Comparison of ENCODE assay signal across 13 mouse cellular contexts in the genomic region with DNA sequence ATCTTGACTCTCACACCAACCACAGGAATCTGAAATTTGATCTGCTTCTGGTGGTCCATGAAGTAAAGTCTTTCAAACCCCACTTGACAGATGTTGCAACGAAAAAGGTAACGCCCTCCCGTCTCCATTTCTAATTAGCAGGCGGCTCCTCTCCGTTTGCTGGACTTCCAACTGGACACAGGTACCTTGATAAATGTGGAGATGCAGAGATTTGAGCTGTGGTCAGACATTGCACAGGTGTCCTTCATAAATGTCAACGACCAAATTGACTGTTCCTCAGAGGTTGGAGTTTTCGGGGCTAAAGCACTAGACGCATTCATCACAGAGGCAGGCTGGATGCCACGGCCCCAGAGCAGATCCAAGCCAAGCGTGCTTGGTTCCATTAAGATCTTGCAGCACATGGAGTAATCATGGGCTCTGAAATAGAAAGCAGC. TPM values are rescaled to one million over a fixed set of nuclear protein-coding genes. Genes with fewer than 3 reads are reported as not detected.
A peak's percentile ranks its signal among the peaks of the same experiment; 100 is the strongest.
DNase-seq lines count a peak whose midpoint lies in the region; ATAC-seq and TF ChIP-seq lines count a peak whose summit lies in the region.
"Had no signal": no experiment of that assay in that cellular context is flagged by ENCODE, and none has a peak within 500 bp of the region (broad histone marks: within the 10 kb centered on the region; RNA-seq: fewer than 3 reads in every experiment).

No protein-coding gene starts in this region.

- no peak for DNase-seq in kidney, adult 18-20 months
- DNase-seq in embryo, embryonic 10 days (ENCODE audit: low spot score), result peak; percentile 57
- DNase-seq in embryo, embryonic 9.5 days (ENCODE audit: extremely low spot score), result peak; percentile 25
- peak; percentile 70 for DNase-seq in limb, embryonic 11.5 days (ENCODE audit: low spot score)
- no peak for DNase-seq in cerebellum, adult 9-11 months
- DNase-seq in layer of hippocampus, adult 2 months (ENCODE audit: low spot score in 2 of 2), result no peak
- DNase-seq: cerebellum, adult 9-10 months; layer of hippocampus, adult 9-11 months; thymus, adult 18-20 months had no signal

- no peaks in the 10 kb centered on the region for H3K36me3 ChIP-seq in kidney, embryonic 14.5 days (ENCODE audit: control insufficient read depth, insufficient read depth, low read length)
- no peaks in the 10 kb centered on the region for H3K36me3 ChIP-seq in limb, embryonic 11.5 days (ENCODE audit: control insufficient read depth, insufficient read depth, low read length)
- H3K36me3 ChIP-seq: liver, embryonic 15.5 days; midbrain, embryonic 12.5 days had no signal

- WGBS in kidney, embryonic 14.5 days, result 21% methylated on average over 10 of the region's 10 CpGs
- 11% methylated on average over 10 of the region's 10 CpGs for WGBS in limb, embryonic 11.5 days

- H3K4me2 ChIP-seq in kidney, embryonic 14.5 days (replicated peaks; ENCODE audit: low read depth, low read length), result peak overlapping the region; percentile 32
- peak overlapping the region; percentile 27 for H3K4me2 ChIP-seq in limb, embryonic 11.5 days (ENCODE audit: low read depth, severe bottlenecking)
- H3K4me2 ChIP-seq: forebrain, embryonic 13.5 days; liver, embryonic 15.5 days; midbrain, embryonic 12.5 days had no signal

- no peak for ATAC-seq in kidney, embryonic 14.5 days (ENCODE audit: low FRiP score, low TSS enrichment)
- ATAC-seq in limb, embryonic 11.5 days (ENCODE audit: insufficient number of reproducible peaks, low FRiP score, low TSS enrichment, low read depth), result peak; percentile 70; the same call in 1 of the 2 replicates
- ATAC-seq: forebrain, embryonic 13.5 days had no signal

- no peak overlapping the region for H3K27ac ChIP-seq in kidney, embryonic 14.5 days (ENCODE audit: low read depth, low read length)
- peak overlapping the region; percentile 36 for H3K27ac ChIP-seq in limb, embryonic 11.5 days (replicated peaks; ENCODE audit: low read depth, low read length)
- H3K27ac ChIP-seq in layer of hippocampus, adult 2 months, result no peak overlapping the region
- H3K27ac ChIP-seq: forebrain, embryonic 13.5 days; liver, embryonic 15.5 days; midbrain, embryonic 12.5 days had no signal

- H3K9me3 ChIP-seq in kidney, embryonic 14.5 days (ENCODE audit: control insufficient read depth, low read length), result no peaks in the 10 kb centered on the region
- H3K9me3 ChIP-seq in limb, embryonic 11.5 days (ENCODE audit: control insufficient read depth, low read length), result no peaks in the 10 kb centered on the region
- H3K9me3 ChIP-seq: forebrain, embryonic 13.5 days; liver, embryonic 15.5 days; midbrain, embryonic 12.5 days had no signal

- H3K4me3 ChIP-seq in kidney, embryonic 14.5 days (ENCODE audit: low read length), result peak overlapping the region; percentile 9; the same call in 1 of the 2 replicates
- H3K4me3 ChIP-seq in limb, embryonic 11.5 days (ENCODE audit: low read depth, low read length), result no peak overlapping the region
- H3K4me3 ChIP-seq in layer of hippocampus, adult 2 months, result no peak overlapping the region
- H3K4me3 ChIP-seq: forebrain, embryonic 13.5 days; liver, embryonic 15.5 days; midbrain, embryonic 12.5 days had no signal

- H3K27me3 ChIP-seq in kidney, embryonic 14.5 days (ENCODE audit: control insufficient read depth, insufficient read depth, low read length), result no peaks in the 10 kb centered on the region
- no peaks in the 10 kb centered on the region for H3K27me3 ChIP-seq in limb, embryonic 11.5 days (ENCODE audit: control insufficient read depth, insufficient read depth, low read length)
- H3K27me3 ChIP-seq: forebrain, embryonic 13.5 days; liver, embryonic 15.5 days; midbrain, embryonic 12.5 days had no signal

- no peak for TF ChIP-seq CTCF in layer of hippocampus, adult 2 months (conservative IDR thresholded peaks at IDR 0.05)

- H3K4me1 ChIP-seq in kidney, embryonic 14.5 days (ENCODE audit: control insufficient read depth, insufficient read depth, low read length), result no peaks in the 10 kb centered on the region
- H3K4me1 ChIP-seq in limb, embryonic 11.5 days (ENCODE audit: control insufficient read depth, insufficient read depth, low read length), result peaks cover 9% of the 10 kb centered on the region; the same call in 1 of the 2 replicates
- H3K4me1 ChIP-seq: forebrain, embryonic 13.5 days; liver, embryonic 15.5 days; midbrain, embryonic 12.5 days had no signal

- no peak overlapping the region for H3K9ac ChIP-seq in kidney, embryonic 14.5 days (ENCODE audit: low read depth, low read length)
- no peak overlapping the region for H3K9ac ChIP-seq in limb, embryonic 11.5 days (ENCODE audit: low read length)
- H3K9ac ChIP-seq: forebrain, embryonic 13.5 days; liver, embryonic 15.5 days; midbrain, embryonic 12.5 days had no signal

RNA-seq across cellular contexts. Expression of a gene that starts 47.8 kb away (rescaled TPM):
- 2.7 and 5.1 TPM in 2 replicates for polyA plus RNA-seq in kidney, embryonic 14.5 days (2014; fragmentation: Nextera tagmentation; extraction: Ambion mirVana)
- 5.8 and 6.1 TPM in 2 replicates for polyA plus RNA-seq in limb, embryonic 11.5 days (2014; fragmentation: Nextera tagmentation; extraction: Ambion mirVana)
- total RNA-seq in layer of hippocampus, adult 2 months (2021), result 1 to 10 TPM; 5.1 to 7.3 TPM

Comparison
In these comparisons a context has a peak if more than half of its experiments do, and no peak if none do; other contexts are left out.
1. DNase-seq: peak in embryo, embryonic 10 days (single experiment), embryo, embryonic 9.5 days (single experiment) and limb, embryonic 11.5 days (single experiment); none in kidney, adult 18-20 months (single experiment), cerebellum, adult 9-11 months (single experiment) and layer of hippocampus, adult 2 months (0 of 2).